Mouse (Mus musculus): ENCODE measurements around the gene Fbxo46.

GRCm38 (mm10) chr7:19130657-19131056, 11.0 kb downstream of the Fbxo46 start:
- TF ChIP-seq CTCF (IDR thresholded peaks at IDR 0.05; ENCODE audit: borderline replicate concordance, insufficient read depth, low read depth, low read length) (no peak; the same call in 1 of the 2 replicates), POLR2A (IDR thresholded peaks at IDR 0.05; ENCODE audit: borderline replicate concordance, insufficient read depth, low read length) (no peak)

All from cerebellum, adult 2 months (tissue).